Mouse (Mus musculus) cerebellum, adult 2 months (tissue): ENCODE measurements around the gene Cpne1.

Experiments
- CTCF ChIP-seq: fragments of 200-500 bp; IDR thresholded peaks from 2 replicates; pipeline ENCODE4 v1.5.1; 2011; ENCODE audit warnings: low read depth, mild to moderate bottlenecking, control low read depth, low read length, moderate library complexity, borderline replicate concordance; ENCODE audit not compliant: insufficient read depth
- POLR2A ChIP-seq: fragments of 200-500 bp; IDR thresholded peaks from 2 replicates; pipeline ENCODE4 v1.6.1; 2011; ENCODE audit warnings: low read length, control low read depth, borderline replicate concordance; ENCODE audit not compliant: insufficient read depth

DNA sequence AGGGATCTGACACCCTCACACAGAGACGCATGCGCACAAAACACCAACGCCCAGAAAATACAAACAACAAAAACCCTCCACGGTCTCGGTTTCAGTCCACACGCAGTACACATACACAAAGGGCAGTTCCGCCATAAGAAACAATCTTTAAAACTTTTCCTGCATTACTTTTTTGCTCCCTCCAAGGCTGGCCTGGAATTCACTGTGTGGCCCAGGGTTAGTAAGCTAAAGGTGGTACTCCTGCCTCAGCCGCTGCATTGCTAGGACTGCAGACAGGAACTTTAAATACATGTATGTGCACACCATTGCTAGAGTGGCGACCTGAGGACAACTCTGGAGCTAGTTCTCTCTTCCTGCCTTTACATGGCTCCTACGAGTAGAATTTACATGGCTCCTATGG, 40.5 kb downstream of the Cpne1 start:
- TF ChIP-seq POLR2A = no peak
- no peak for TF ChIP-seq CTCF
